Mouse (Mus musculus) hindbrain, embryonic 12.5 days (tissue): ENCODE measurements at regions not wholly inside any gene's neighbourhood (a gene's known extent, or its start where the extent isn't known, plus 50 kb on each side); places are given as distances from the start of the nearest gene placed in this dataset.
"Not testable (repeated sequence)": the region's sequence is repeated elsewhere in the genome, so short reads cannot be mapped to it uniquely, and the experiment has no call there.

Experiments used
- ATAC-seq: fragments of 200-750 bp; cut with Nextera tagmentation; 2 replicates; pipeline ENCODE4 v1.8.0; 2017; ENCODE audit warnings: moderate TSS enrichment; ENCODE audit not compliant: low FRiP score
- H3K27ac ChIP-seq: fragments of 300-500 bp; sonication (generic); 2 replicates; pipeline ENCODE4 v1.5.1; 2016; ENCODE audit warnings: mild to moderate bottlenecking
- H3K27me3 ChIP-seq: fragments of 300-500 bp; sonication (generic); 2 replicates; pipeline ENCODE4 v1.6.1; 2016; ENCODE audit warnings: mild to moderate bottlenecking
- H3K36me3 ChIP-seq: fragments of 300-500 bp; sonication (generic); 2 replicates; pipeline ENCODE4 v1.6.1; 2016; ENCODE audit warnings: mild to moderate bottlenecking
- H3K4me1 ChIP-seq: fragments of 300-500 bp; sonication (generic); 2 replicates; pipeline ENCODE4 v1.6.1; 2016
- H3K4me2 ChIP-seq: fragments of 300-500 bp; sonication (generic); replicated peaks from 2 replicates; pipeline ENCODE4 v1.6.1; 2016; ENCODE audit warnings: mild to moderate bottlenecking
- H3K4me3 ChIP-seq: fragments of 300-500 bp; sonication (generic); 2 replicates; pipeline ENCODE4 v1.5.1; 2016; ENCODE audit warnings: mild to moderate bottlenecking
- H3K9ac ChIP-seq: fragments of 300-500 bp; sonication (generic); 2 replicates; pipeline ENCODE4 v1.6.1; 2016; ENCODE audit warnings: mild to moderate bottlenecking, moderate library complexity
- H3K9me3 ChIP-seq: fragments of 300-500 bp; sonication (generic); replicated peaks from 2 replicates; pipeline ENCODE4 v1.6.1; 2016; ENCODE audit warnings: mild to moderate bottlenecking
- WGBS: fragments of 180-500 bp; shearing (Covaris S2); methylation state at CpG from one replicate; pipeline ENCODE4 v1.1.7; 2016; 5-methylcytosine and 5-hydroxymethylcytosine counted together

DNA sequence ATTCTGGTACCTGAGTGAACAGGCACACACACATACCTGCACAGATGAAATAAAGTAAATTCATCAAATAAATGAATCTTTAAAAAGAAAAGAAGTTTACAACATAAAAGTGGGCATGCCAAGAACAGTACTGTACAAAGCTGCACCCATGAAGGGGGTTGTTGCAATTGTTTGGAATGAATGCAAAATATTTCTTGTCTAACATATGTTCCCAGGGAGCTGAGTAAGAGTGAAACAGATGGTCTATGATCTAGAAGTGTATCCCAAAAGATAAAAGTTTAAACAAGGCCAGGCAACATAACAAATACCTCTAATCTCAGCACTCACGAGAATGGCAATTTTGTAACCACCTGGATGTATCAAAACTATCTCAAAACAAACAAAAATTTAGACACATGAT is 1685.5 kb upstream of the Dsel start:
- H3K27ac ChIP-seq: no peak overlapping the region
- 90% methylated on average over 1 of the region's 1 CpGs for WGBS
- no peaks in the 10 kb centered on the region for H3K9me3 ChIP-seq
- H3K36me3 ChIP-seq: no peaks in the 10 kb centered on the region
- no peaks in the 10 kb centered on the region for H3K4me1 ChIP-seq
- ATAC-seq: no peak
- H3K27me3 ChIP-seq: no peaks in the 10 kb centered on the region
- no peak overlapping the region for H3K9ac ChIP-seq
- no peak overlapping the region for H3K4me3 ChIP-seq
- no peak overlapping the region for H3K4me2 ChIP-seq

DNA sequence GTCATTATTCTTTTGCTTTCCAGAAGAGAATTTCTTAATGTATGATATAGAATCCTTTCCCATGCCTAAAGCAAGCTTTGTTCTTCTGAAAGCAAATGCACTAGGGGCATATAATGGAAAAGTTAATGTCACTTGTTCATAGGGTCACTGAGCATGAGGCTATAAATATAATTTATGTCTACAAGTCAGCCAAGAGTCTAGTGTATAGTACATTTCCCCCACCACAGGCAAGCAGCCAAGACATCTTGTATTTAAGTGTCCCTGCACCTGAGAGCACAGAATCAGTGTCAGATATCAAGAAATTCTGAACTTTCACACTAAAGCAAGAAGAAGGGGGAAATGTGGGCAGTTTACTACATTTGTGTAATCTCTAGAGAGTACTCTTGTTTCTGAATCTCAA is 1675.3 kb upstream of the Dsel start:
- no peaks in the 10 kb centered on the region for H3K27me3 ChIP-seq
- H3K36me3 ChIP-seq: no peaks in the 10 kb centered on the region
- H3K4me1 ChIP-seq: no peaks in the 10 kb centered on the region
- no peak overlapping the region for H3K9ac ChIP-seq
- H3K27ac ChIP-seq: no peak overlapping the region
- no peak overlapping the region for H3K4me2 ChIP-seq
- no peak overlapping the region for H3K4me3 ChIP-seq
- H3K9me3 ChIP-seq: no peaks in the 10 kb centered on the region
- no peak for ATAC-seq

DNA sequence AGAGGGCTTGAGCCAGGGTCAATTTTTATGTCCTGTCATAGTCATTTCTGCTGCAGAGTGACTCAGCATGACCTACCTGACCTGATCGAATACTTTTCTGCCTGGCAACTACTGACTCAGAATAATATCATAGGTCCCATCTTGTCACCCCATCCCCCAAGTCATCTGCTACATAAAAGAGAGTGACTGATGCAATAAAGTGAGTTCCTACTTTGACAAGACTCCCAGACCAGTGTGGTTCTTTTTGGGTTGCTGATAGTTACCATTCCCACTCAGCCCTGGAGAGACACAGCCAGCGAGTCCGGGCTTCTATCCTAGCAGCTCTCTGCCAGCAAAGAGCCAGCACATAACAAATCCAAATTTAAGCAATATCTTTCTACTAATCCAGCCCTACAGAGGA is 1665.8 kb upstream of the Dsel start:
- no peak for ATAC-seq
- no peaks in the 10 kb centered on the region for H3K27me3 ChIP-seq
- H3K27ac ChIP-seq: no peak overlapping the region
- 87% methylated on average over 3 of the region's 3 CpGs for WGBS
- H3K4me2 ChIP-seq: no peak overlapping the region
- no peak overlapping the region for H3K9ac ChIP-seq
- H3K9me3 ChIP-seq: no peaks in the 10 kb centered on the region
- H3K36me3 ChIP-seq: no peaks in the 10 kb centered on the region
- H3K4me3 ChIP-seq: no peak overlapping the region
- H3K4me1 ChIP-seq: no peaks in the 10 kb centered on the region

DNA sequence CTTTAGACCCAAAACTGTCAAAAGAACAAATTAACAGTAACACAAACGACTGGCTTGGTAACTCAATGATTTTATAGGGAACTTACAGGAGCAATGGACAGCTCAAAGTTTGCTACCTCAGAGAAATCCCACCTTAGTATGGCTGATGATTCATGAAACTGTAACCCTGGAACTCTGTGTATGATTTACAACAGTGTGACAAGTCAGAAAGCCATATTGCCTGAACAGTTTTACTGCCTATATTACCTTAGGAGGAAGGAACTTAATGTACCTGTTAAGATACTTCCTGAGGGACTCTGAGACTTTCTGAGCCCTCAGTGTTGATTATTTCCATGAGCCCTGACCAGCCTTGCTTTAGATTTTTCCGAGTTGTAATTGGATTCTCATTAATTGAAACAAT is 1631.3 kb upstream of the Dsel start:
- no peak for ATAC-seq
- 74% methylated on average over 2 of the region's 2 CpGs for WGBS
- H3K4me2 ChIP-seq: no peak overlapping the region

DNA sequence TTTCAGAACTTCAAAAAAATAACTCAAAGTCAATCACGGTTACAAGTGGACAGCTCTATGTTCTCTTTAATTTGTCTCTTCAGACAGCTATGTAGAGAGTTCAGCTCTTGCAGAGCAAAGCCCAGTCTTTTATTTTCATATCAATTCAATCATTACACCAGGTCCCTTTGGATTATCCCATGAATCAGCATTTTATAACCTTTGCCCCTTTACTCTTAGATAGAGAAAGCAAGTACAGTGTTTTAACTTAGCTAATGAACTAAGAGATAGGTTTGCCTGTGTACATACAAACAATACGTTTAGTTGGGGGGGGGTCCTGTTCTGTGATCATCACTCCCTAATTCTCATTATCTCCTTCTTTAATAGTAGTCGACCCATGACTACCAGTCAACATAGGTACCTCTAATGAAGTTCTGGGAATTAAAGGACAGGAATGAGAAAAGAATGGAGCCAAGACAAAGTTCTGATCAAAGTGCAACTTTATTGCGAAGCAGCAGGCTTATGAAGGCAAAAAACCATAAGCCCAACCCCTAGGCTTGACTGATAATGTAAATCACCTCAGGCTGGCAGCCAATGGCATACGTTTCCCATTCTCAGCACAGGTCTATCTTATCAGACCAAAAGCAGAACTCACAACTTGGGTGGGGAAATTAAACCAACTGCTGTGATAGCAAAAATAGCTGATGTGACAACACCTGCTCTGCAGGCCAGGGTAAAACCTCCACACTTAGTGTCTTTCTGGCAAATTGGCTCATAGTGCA is 1625.7 kb upstream of the Dsel start:
- Histone ChIP-seq H3K27me3 (no peaks in the 10 kb centered on the region), H3K9ac (no peak overlapping the region), H3K9me3 (no peaks in the 10 kb centered on the region), H3K4me1 (no peaks in the 10 kb centered on the region), H3K4me3 (no peak overlapping the region), H3K27ac (no peak overlapping the region), H3K4me2 (no peak overlapping the region), H3K36me3 (no peaks in the 10 kb centered on the region)
- no peak for ATAC-seq
- WGBS: 86% methylated on average over 5 of the region's 5 CpGs

More for the DNA sequence above, 1631.3 kb upstream of the Dsel start:
- Histone ChIP-seq H3K36me3 (no peaks in the 10 kb centered on the region), H3K27me3 (no peaks in the 10 kb centered on the region), H3K4me3 (no peak overlapping the region), H3K9me3 (no peaks in the 10 kb centered on the region), H3K4me1 (no peaks in the 10 kb centered on the region), H3K27ac (no peak overlapping the region), H3K9ac (no peak overlapping the region)

DNA sequence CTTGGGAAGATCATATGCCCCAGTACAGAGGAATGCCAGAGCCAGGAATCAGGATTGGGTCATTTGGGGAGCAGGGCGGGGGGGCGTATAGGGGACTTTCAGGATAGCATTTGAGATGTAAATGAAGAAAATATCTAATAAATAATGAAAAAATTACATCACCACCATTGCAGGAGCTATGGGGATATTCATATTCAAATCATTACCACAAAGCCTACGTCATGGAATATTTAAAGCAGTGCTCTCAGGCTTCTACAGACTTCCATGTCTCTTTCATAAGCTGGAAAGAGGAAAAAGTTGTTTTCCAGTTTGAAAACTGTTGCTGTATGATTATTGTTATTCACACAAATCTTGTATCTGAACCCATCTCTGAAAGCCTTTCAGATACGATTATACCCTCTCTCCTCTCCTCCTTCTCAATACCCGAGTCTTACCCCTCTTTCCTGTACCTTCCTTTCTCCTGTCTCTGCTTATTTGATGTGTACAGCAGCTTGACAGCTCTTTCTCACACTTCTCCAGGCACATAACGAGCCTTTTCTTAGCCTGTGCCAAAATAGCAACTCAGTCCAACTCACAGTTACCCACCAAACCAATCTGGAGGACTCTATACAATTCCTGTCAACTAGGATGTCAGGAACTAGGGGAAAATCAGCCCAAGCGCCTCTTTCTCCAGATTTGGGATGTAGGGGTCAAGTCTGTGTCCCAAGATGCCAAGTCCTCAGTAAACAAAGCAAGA is 1592.0 kb upstream of the Dsel start:
- no peak for ATAC-seq
- H3K4me1 ChIP-seq: no peaks in the 10 kb centered on the region
- no peak overlapping the region for H3K4me2 ChIP-seq
- H3K4me3 ChIP-seq: no peak overlapping the region
- 73% methylated on average over 7 of the region's 7 CpGs for WGBS
- H3K9ac ChIP-seq: no peak overlapping the region
- H3K36me3 ChIP-seq: no peaks in the 10 kb centered on the region
- no peaks in the 10 kb centered on the region for H3K9me3 ChIP-seq
- H3K27me3 ChIP-seq: no peaks in the 10 kb centered on the region
- no peak overlapping the region for H3K27ac ChIP-seq

DNA sequence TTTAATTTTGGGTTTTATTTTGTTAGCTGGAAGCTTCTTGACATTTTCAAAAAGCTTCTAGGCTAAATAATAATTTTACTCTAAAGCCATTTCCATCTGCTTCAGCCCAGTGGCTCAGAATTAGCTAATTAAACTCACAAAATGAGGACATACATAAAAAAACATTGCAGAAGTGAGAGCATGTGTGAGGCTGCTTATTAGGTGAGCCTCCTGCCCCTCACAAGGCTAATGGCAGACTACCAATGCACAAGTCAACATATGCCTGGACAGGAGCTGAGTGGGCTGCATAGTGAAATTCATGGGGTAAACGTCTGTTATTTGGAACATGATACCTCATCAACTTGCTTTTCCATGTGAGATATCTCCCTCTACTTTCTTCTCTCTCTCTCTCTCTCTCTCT is 1569.0 kb upstream of the Dsel start:
- Histone ChIP-seq H3K4me3 (no peak overlapping the region), H3K4me1 (no peaks in the 10 kb centered on the region), H3K27me3 (no peaks in the 10 kb centered on the region), H3K4me2 (no peak overlapping the region), H3K9ac (no peak overlapping the region), H3K27ac (no peak overlapping the region), H3K9me3 (no peaks in the 10 kb centered on the region), H3K36me3 (no peaks in the 10 kb centered on the region)
- no peak for ATAC-seq
- WGBS: 88% methylated on average over 1 of the region's 1 CpGs

DNA sequence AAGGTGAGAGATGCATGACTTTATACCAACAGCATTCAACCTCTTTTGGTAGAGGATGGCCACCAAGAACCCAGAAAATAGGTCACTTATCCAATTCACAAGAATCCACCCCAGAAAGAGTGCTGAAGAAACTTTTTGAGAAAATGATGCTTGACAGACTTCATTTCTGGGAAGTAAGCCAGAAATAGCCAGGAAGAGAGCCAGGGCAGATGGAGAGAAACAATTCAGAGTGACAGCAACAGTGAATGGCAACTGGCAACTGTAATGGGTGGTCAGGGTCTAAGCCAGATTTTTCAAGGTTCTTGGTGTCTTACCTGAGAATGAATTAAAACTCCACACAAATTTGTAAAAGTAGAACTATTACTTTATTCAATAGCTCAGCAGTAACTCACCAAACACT is 1566.5 kb upstream of the Dsel start:
- ATAC-seq: no peak

DNA sequence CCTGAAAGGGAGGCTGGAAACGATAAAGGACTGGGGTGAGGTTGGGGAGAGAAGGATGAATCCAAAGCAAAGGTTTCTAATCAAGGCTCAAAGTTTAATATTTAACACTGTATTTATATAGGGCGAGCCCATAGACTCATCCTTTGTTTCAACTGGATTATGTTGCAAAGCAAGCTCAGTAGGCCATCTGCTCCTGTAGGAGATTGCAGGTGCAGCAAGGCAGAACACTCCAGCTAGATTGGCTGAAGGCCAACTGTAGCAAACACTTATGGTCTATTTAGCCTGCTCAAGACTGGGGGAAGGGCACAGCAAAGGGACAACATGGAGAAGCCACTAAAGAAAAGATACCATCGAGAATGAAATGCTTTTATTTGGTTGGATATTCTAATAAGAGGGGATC is 1548.1 kb upstream of the Dsel start:
- H3K4me3 ChIP-seq: no peak overlapping the region
- no peak overlapping the region for H3K27ac ChIP-seq
- no peak for ATAC-seq
- H3K4me2 ChIP-seq: no peak overlapping the region
- 76% methylated on average over 3 of the region's 3 CpGs for WGBS
- H3K9me3 ChIP-seq: no peaks in the 10 kb centered on the region
- H3K4me1 ChIP-seq: no peaks in the 10 kb centered on the region
- no peaks in the 10 kb centered on the region for H3K27me3 ChIP-seq
- no peaks in the 10 kb centered on the region for H3K36me3 ChIP-seq
- no peak overlapping the region for H3K9ac ChIP-seq

More for the DNA sequence above, 1566.5 kb upstream of the Dsel start:
- no peak overlapping the region for H3K9ac ChIP-seq
- H3K4me3 ChIP-seq: no peak overlapping the region
- H3K4me1 ChIP-seq: no peaks in the 10 kb centered on the region
- H3K27ac ChIP-seq: no peak overlapping the region
- H3K36me3 ChIP-seq: no peaks in the 10 kb centered on the region
- no peaks in the 10 kb centered on the region for H3K9me3 ChIP-seq
- no peaks in the 10 kb centered on the region for H3K27me3 ChIP-seq
- no peak overlapping the region for H3K4me2 ChIP-seq

DNA sequence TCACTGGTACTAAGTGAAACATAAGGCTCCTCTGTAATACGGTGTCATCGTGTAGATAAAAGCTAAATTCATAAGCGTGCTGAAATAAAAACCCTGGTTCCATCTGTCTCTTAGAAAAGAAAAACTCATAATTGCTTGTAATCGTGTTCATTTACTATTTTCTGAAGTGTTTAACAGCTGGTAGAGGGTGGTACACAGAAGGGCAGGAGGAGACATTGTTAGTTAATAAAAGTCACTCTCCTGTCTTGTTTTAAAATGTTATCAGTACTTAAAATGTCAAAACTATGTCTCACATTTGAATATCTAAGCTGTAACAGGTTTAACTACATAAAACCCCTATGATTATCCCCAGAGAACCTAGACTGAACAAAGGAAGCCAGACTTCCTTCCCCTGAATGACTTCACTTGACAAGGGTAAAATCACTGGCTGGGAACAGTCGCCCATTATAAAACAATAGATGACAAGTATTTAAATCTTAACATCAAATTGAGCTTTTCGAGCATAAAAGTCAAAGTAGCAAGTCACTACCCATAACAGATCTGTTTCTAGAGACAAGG is 1530.6 kb upstream of the Dsel start:
- H3K36me3 ChIP-seq: no peaks in the 10 kb centered on the region
- ATAC-seq: no peak
- H3K27ac ChIP-seq: no peak overlapping the region
- no peak overlapping the region for H3K4me2 ChIP-seq
- H3K27me3 ChIP-seq: no peaks in the 10 kb centered on the region
- no peak overlapping the region for H3K9ac ChIP-seq
- H3K4me1 ChIP-seq: no peaks in the 10 kb centered on the region
- WGBS: 84% methylated on average over 6 of the region's 6 CpGs
- no peaks in the 10 kb centered on the region for H3K9me3 ChIP-seq
- H3K4me3 ChIP-seq: no peak overlapping the region

DNA sequence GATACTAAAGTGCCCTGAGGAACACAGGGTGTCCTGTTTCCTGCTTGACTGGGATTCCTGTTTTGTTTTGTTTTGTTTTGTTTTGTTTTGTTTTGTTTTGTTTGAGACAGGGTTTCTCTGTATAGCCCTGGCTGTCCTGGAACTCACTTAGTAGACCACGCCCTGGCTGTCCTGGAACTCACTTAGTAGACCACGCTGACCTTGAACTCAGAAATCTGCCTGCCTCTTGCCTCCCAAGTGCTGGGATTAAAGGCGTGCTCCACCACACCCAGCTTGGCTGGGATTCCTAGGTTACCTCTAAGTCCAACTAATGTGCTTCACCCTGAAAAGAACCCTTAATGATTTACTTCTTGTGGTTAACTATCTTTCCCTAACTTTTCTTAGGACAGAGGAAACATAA is 1529.6 kb upstream of the Dsel start:
- H3K4me2 ChIP-seq, H3K9me3 ChIP-seq, H3K9ac ChIP-seq, H3K27ac ChIP-seq, H3K4me1 ChIP-seq, H3K27me3 ChIP-seq, ATAC-seq, H3K36me3 ChIP-seq, H3K4me3 ChIP-seq: not testable (repeated sequence)
- 81% methylated on average over 3 of the region's 3 CpGs for WGBS

DNA sequence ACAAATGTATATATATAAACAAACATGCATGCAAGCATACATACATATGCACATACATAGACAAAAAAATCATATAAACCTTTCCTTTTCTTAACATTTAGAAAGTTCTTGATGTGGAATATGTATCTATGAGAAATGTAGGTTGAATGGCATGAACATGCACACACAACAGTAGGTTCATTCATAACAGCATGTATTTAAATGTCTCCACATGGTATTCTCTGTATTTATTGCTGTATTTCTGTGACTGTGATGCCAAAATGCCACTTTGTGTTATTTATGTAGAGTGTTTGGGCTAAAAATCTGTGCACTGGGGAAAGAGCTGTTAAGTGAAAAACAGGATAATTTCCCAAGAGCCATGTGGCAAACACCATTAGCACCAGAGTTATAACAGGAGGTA is 1528.2 kb upstream of the Dsel start:
- ATAC-seq: no peak
- no peaks in the 10 kb centered on the region for H3K9me3 ChIP-seq

DNA sequence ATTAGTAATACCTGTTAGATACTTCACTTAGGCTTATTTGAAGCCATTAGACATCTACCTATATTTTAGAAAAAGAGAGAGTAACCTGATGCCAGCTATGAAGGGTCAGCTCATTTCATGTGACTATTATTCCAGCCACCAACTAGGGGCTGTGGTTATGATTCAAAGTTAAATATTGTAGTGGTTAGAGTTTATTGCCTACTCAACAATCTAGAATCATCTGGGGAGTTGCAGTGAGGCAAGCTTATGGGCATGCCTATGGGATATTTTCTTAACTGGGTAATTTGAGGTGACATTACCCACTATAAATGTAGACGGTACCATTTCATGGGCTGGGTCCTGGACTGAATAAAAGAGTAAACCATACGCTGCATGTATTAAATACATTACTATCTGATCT is 1525.2 kb upstream of the Dsel start:
- H3K27me3 ChIP-seq: no peaks in the 10 kb centered on the region
- WGBS: 90% methylated on average over 2 of the region's 2 CpGs
- H3K4me1 ChIP-seq: no peaks in the 10 kb centered on the region
- H3K36me3 ChIP-seq: no peaks in the 10 kb centered on the region
- no peak overlapping the region for H3K27ac ChIP-seq
- no peak overlapping the region for H3K9ac ChIP-seq
- H3K4me3 ChIP-seq: no peak overlapping the region
- H3K4me2 ChIP-seq: no peak overlapping the region
- ATAC-seq: no peak
- no peaks in the 10 kb centered on the region for H3K9me3 ChIP-seq

More for the DNA sequence above, 1528.2 kb upstream of the Dsel start:
- Histone ChIP-seq H3K36me3 (no peaks in the 10 kb centered on the region), H3K4me3 (no peak overlapping the region), H3K4me1 (no peaks in the 10 kb centered on the region), H3K4me2 (no peak overlapping the region), H3K9ac (no peak overlapping the region), H3K27me3 (no peaks in the 10 kb centered on the region), H3K27ac (no peak overlapping the region)
